Mouse (Mus musculus): ENCODE results near the gene Ppp3ca.

The Ppp3ca gene

GRCm38 (mm10) chr3:136895498-136895897 is 225.6 kb downstream of the Ppp3ca start:
- CTCF ChIA-PET, result no interaction called here

- CTCF ChIA-PET, result no interaction called here
Measured at GRCm38 (mm10) chr3:136896276-136896675, 226.4 kb downstream of the Ppp3ca start.

- CTCF ChIA-PET, result interaction anchor here (0.6 kb wide), 1 partner anchor 10 kb away, joined by 3 read pairs; no protein-coding TSS in a partner anchor
Measured at GRCm38 (mm10) chr3:136899744-136900143, 229.8 kb downstream of the Ppp3ca start.

GRCm38 (mm10) chr3:136900986-136901385 is 231.1 kb downstream of the Ppp3ca start:
- CTCF ChIA-PET, result no interaction called here

GRCm38 (mm10) chr3:136902776-136903175 is 232.9 kb downstream of the Ppp3ca start:
- CTCF ChIA-PET, result no interaction called here

- CTCF ChIA-PET, result interaction anchor here (0.7 kb wide), 1 partner anchor 686 kb away, joined by 15 read pairs; no protein-coding TSS in a partner anchor
Measured at GRCm38 (mm10) chr3:136905577-136905976, 235.7 kb downstream of the Ppp3ca start.

GRCm38 (mm10) chr3:136909534-136909933 is 239.6 kb downstream of the Ppp3ca start:
- CTCF ChIA-PET, result interaction anchor here (0.6 to 1.1 kb wide), 2 partner anchors 10 to 746 kb away, joined by 3 read pairs; no protein-coding TSS in a partner anchor

- CTCF ChIA-PET, result no interaction called here
Measured at GRCm38 (mm10) chr3:136911276-136911675, 241.4 kb downstream of the Ppp3ca start.

GRCm38 (mm10) chr3:136917080-136917479 is 247.2 kb downstream of the Ppp3ca start:
- CTCF ChIA-PET, result no interaction called here

GRCm38 (mm10) chr3:136933071-136933470 is 263.1 kb downstream of the Ppp3ca start:
- CTCF ChIA-PET, result no interaction called here

GRCm38 (mm10) chr3:136940733-136941601 is 271.0 kb downstream of the Ppp3ca start:
- CTCF ChIA-PET, result interaction anchor here (0.7 to 1.1 kb wide), 2 partner anchors 10 to 35 kb away, joined by 3 read pairs; no protein-coding TSS in a partner anchor

- CTCF ChIA-PET, result interaction anchor here (1.1 kb wide), 1 partner anchor 10 kb away, joined by 3 read pairs; no protein-coding TSS in a partner anchor
Measured at GRCm38 (mm10) chr3:136941602-136941926, 271.6 kb downstream of the Ppp3ca start.

- CTCF ChIA-PET, result no interaction called here
Measured at GRCm38 (mm10) chr3:136945550-136945949, 275.6 kb downstream of the Ppp3ca start.

GRCm38 (mm10) chr3:136946662-136947061 is 276.7 kb downstream of the Ppp3ca start:
- CTCF ChIA-PET, result no interaction called here

- CTCF ChIA-PET, result interaction anchor here (0.6 kb wide), 1 partner anchor 50 kb away, joined by 5 read pairs; no protein-coding TSS in a partner anchor
Measured at GRCm38 (mm10) chr3:136948142-136948541, 278.2 kb downstream of the Ppp3ca start.

- CTCF ChIA-PET, result no interaction called here
Measured at GRCm38 (mm10) chr3:136951792-136952191, 281.9 kb downstream of the Ppp3ca start.

GRCm38 (mm10) chr3:136952822-136953221 is 282.9 kb downstream of the Ppp3ca start:
- CTCF ChIA-PET, result no interaction called here

- CTCF ChIA-PET, result no interaction called here
Measured at GRCm38 (mm10) chr3:136955043-136955442, 285.1 kb downstream of the Ppp3ca start.

GRCm38 (mm10) chr3:136960314-136960713 is 290.4 kb downstream of the Ppp3ca start:
- CTCF ChIA-PET, result no interaction called here

- CTCF ChIA-PET, result no interaction called here
Measured at GRCm38 (mm10) chr3:136966786-136967185, 296.9 kb downstream of the Ppp3ca start.

GRCm38 (mm10) chr3:136967510-136967909 is 297.6 kb downstream of the Ppp3ca start:
- CTCF ChIA-PET, result no interaction called here

GRCm38 (mm10) chr3:136969796-136970195 is 299.9 kb downstream of the Ppp3ca start:
- CTCF ChIA-PET, result no interaction called here

GRCm38 (mm10) chr3:136977859-136978258 is 307.9 kb downstream of the Ppp3ca start:
- CTCF ChIA-PET, result no interaction called here
